Mouse (Mus musculus) thymus, postnatal 14 days (tissue): ENCODE results near the gene P3h3.
A peak's percentile ranks its signal among the peaks of the same experiment; 100 is the strongest.
"Not testable (repeated sequence)": the region's sequence is repeated elsewhere in the genome, so short reads cannot be mapped to it uniquely, and the experiment has no call there.

Experiments used
- DNase-seq: peaks from one replicate; pipeline ENCODE4 v3.0.0; 2021

Gene P3h3

GRCm38 (mm10) chr6:124808358-124809012 lies 49.1 kb downstream of the P3h3 start, which contains the start of gene Spsb2:
Gene Spsb2, plus strand, starts transcription at chr6:124808661.
- peak; percentile 39 for DNase-seq

GRCm38 (mm10) chr6:124807986-124808357 lies 49.6 kb downstream of the P3h3 start:
- DNase-seq = no peak

- DNase-seq = no peak
Observed at GRCm38 (mm10) chr6:124807366-124807765, 50.2 kb downstream of the P3h3 start.

GRCm38 (mm10) chr6:124806446-124807140 lies 51.0 kb downstream of the P3h3 start:
- no peak for DNase-seq

- DNase-seq = peak; percentile 77
Observed at GRCm38 (mm10) chr6:124805341-124806321, 51.9 kb downstream of the P3h3 start.

- DNase-seq = no peak
Observed at GRCm38 (mm10) chr6:124804341-124804740, 53.2 kb downstream of the P3h3 start.

- DNase-seq = not testable (repeated sequence)
Observed at GRCm38 (mm10) chr6:124803691-124804090, 53.9 kb downstream of the P3h3 start.

- no peak for DNase-seq
Observed at GRCm38 (mm10) chr6:124803061-124803460, 54.5 kb downstream of the P3h3 start.

GRCm38 (mm10) chr6:124802400-124802799 lies 55.2 kb downstream of the P3h3 start:
- DNase-seq = not testable (repeated sequence)

- DNase-seq = no peak
Observed at GRCm38 (mm10) chr6:124796200-124796599, 61.4 kb downstream of the P3h3 start.

GRCm38 (mm10) chr6:124795781-124796180 lies 61.8 kb downstream of the P3h3 start:
- no peak for DNase-seq

- DNase-seq = no peak
Observed at GRCm38 (mm10) chr6:124791911-124792310, 65.6 kb downstream of the P3h3 start.
